Mouse (Mus musculus): ENCODE results near the gene Adgrd1. TPM values are rescaled to one million over a fixed set of nuclear protein-coding genes. Genes with fewer than 3 reads are reported as not detected.

The Adgrd1 gene
- polyA plus RNA-seq, 2 experiments, result 1.9 to 2.2 TPM

DNA sequence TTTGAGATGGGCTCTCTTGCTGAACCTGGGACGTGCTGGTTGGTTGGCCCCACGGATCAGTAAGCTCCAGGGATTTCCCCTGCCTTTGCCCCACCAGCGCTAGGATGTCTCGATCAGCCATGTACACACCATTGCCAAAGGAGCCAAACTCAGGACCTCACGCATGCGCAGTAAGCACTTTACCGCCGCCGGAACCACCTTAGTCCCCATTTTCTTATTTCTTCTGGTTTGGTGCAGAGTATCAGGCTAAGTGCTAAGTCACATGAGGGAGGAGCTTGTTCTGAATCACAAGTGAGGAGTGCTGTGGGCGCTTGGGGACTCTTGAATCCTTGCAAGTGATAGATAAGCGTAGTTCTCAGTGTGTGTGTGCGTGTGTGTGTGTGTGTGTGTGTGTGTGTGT, 31.2 kb upstream of the Adgrd1 start:
- 82% methylated on average over 12 of the region's 12 CpGs for WGBS
- H3K36me3 ChIP-seq (ENCODE audit: control insufficient read depth, insufficient read depth, low read length), result no peaks in the 10 kb centered on the region

DNA sequence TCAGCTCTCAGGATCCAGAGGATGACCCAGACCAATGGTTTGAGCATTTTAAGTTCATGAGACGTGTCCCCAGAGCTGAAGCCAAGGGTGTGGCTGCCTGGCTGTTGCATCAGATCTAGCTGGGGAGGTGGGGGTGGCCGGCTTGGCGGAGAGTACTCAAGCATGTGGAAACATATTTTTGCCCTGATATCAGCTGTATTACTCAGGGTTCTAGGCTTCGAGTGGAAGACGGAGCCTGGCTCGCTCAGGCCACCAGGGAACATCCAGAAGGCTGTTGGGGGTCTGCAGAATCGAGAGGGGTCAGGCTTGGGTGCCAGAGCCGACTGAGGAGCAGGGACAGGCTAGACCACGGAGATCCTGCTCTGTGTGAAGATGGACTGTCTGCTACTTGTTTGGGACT, 30.6 kb upstream of the Adgrd1 start:
- ATAC-seq (ENCODE audit: low FRiP score, low read depth) (no peak), DNase-seq (ENCODE audit: low spot score) (no peak)
- no peaks in the 10 kb centered on the region for H3K36me3 ChIP-seq (ENCODE audit: control insufficient read depth, insufficient read depth, low read length)
- H3K9me3 ChIP-seq (ENCODE audit: control insufficient read depth, low read length), result no peaks in the 10 kb centered on the region
- WGBS, result 83% methylated on average over 9 of the region's 9 CpGs
- no peaks in the 10 kb centered on the region for H3K4me1 ChIP-seq (ENCODE audit: control insufficient read depth, insufficient read depth, low read length)
- H3K27me3 ChIP-seq (ENCODE audit: control insufficient read depth, insufficient read depth, low read length), result no peaks in the 10 kb centered on the region
- H3K27ac ChIP-seq (replicated peaks; ENCODE audit: low read depth, low read length), result no peak overlapping the region
- no peak overlapping the region for H3K9ac ChIP-seq (ENCODE audit: low read depth, low read length, severe bottlenecking)
- no peak overlapping the region for H3K4me2 ChIP-seq (replicated peaks; ENCODE audit: low read depth, low read length, severe bottlenecking)
- no peak overlapping the region for H3K4me3 ChIP-seq (replicated peaks; ENCODE audit: low read length)
- TF ChIP-seq POLR2A (IDR thresholded peaks at IDR 0.05; ENCODE audit: borderline replicate concordance, extremely low read depth, insufficient read depth, insufficient read length), result no peak

More for the DNA sequence above, 31.2 kb upstream of the Adgrd1 start:
- H3K4me3 ChIP-seq (replicated peaks; ENCODE audit: low read length), result no peak overlapping the region
- DNase-seq (ENCODE audit: low spot score) (no peak), ATAC-seq (ENCODE audit: low FRiP score, low read depth) (no peak)
- H3K4me2 ChIP-seq (replicated peaks; ENCODE audit: low read depth, low read length, severe bottlenecking), result no peak overlapping the region
- H3K27ac ChIP-seq (replicated peaks; ENCODE audit: low read depth, low read length), result no peak overlapping the region
- H3K27me3 ChIP-seq (ENCODE audit: control insufficient read depth, insufficient read depth, low read length), result no peaks in the 10 kb centered on the region
- H3K9ac ChIP-seq (ENCODE audit: low read depth, low read length, severe bottlenecking), result no peak overlapping the region
- no peaks in the 10 kb centered on the region for H3K9me3 ChIP-seq (ENCODE audit: control insufficient read depth, low read length)
- H3K4me1 ChIP-seq (ENCODE audit: control insufficient read depth, insufficient read depth, low read length), result no peaks in the 10 kb centered on the region
- no peak for TF ChIP-seq POLR2A (IDR thresholded peaks at IDR 0.05; ENCODE audit: borderline replicate concordance, extremely low read depth, insufficient read depth, insufficient read length)

DNA sequence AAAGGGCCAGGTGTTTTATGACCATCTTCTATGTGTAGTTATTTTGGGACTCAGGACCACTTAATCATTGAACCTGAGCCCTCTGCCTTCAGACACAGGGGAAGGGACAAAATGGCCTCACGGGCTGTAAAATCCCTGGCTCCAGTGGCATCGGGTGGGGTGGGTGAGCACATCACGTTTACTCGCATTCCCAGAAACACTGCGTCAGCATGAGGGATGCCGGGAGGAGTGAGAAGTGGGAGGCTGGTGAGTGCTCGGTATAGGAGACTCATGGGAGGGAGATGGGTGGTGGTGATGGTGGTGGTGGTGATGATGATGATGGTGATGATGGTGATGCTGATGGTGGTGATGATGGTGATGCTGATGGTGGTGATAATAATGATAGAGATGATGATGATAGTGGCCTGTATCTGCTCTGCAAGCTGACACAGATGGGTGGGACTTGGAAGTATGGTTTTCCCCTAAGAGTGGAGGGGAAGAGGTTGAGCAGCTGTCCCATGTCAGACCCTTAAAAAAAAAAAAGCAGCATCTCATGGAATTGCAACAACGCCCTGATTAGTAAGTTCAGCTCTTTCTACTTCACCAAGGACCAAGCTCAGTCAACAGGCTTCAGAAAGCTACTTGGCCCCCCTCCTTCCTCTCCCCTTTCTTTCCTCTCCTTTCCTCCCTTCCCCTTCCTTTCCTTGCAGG, 29.9 kb upstream of the Adgrd1 start:
- WGBS, result 76% methylated on average over 8 of the region's 8 CpGs
- DNase-seq (ENCODE audit: low spot score) (no peak), ATAC-seq (ENCODE audit: low FRiP score, low read depth) (no peak)
- no peaks in the 10 kb centered on the region for H3K4me1 ChIP-seq (ENCODE audit: control insufficient read depth, insufficient read depth, low read length)
- no peak for TF ChIP-seq POLR2A (IDR thresholded peaks at IDR 0.05; ENCODE audit: borderline replicate concordance, extremely low read depth, insufficient read depth, insufficient read length)
- no peaks in the 10 kb centered on the region for H3K36me3 ChIP-seq (ENCODE audit: control insufficient read depth, insufficient read depth, low read length)
- no peak overlapping the region for H3K4me3 ChIP-seq (replicated peaks; ENCODE audit: low read length)
- H3K27me3 ChIP-seq (ENCODE audit: control insufficient read depth, insufficient read depth, low read length), result no peaks in the 10 kb centered on the region
- no peaks in the 10 kb centered on the region for H3K9me3 ChIP-seq (ENCODE audit: control insufficient read depth, low read length)
- H3K27ac ChIP-seq (replicated peaks; ENCODE audit: low read depth, low read length), result no peak overlapping the region
- H3K9ac ChIP-seq (ENCODE audit: low read depth, low read length, severe bottlenecking), result no peak overlapping the region
- no peak overlapping the region for H3K4me2 ChIP-seq (replicated peaks; ENCODE audit: low read depth, low read length, severe bottlenecking)

DNA sequence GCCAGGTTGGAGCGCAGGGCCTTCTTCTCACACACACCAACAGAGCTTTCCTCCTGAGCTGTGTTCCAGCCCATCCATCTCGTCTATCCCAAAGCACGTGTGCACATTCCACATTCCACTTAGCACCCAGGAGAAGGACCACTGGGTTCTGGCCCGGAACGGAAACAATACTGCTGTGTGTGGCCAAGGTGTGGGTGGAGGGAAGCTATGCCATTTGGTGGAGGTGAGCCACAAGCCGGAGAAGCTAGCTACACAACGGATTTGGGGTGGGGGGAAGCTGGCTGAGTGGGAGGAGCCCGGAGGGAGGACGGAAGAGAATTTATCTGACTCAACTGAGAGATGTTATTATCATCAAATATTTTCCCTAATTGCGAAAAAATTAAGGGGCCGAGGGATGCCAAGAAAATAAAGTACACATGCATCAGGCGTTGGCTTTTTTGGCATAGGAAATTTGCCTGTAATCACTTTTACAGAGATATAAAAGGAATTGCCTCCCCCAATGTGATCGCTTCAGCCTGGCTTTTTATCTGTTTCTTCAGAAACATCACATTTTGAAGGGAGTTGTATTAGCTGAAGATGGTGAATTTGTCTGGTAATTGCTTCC, 29.2 kb upstream of the Adgrd1 start:
- H3K4me3 ChIP-seq (replicated peaks; ENCODE audit: low read length), result no peak overlapping the region
- H3K9ac ChIP-seq (ENCODE audit: low read depth, low read length, severe bottlenecking), result no peak overlapping the region
- DNase-seq (ENCODE audit: low spot score), result no peak
- WGBS, result 64% methylated on average over 13 of the region's 13 CpGs
- H3K27me3 ChIP-seq (ENCODE audit: control insufficient read depth, insufficient read depth, low read length), result no peaks in the 10 kb centered on the region
- no peak overlapping the region for H3K4me2 ChIP-seq (replicated peaks; ENCODE audit: low read depth, low read length, severe bottlenecking)
- no peak for TF ChIP-seq POLR2A (IDR thresholded peaks at IDR 0.05; ENCODE audit: borderline replicate concordance, extremely low read depth, insufficient read depth, insufficient read length)
- H3K9me3 ChIP-seq (ENCODE audit: control insufficient read depth, low read length), result no peaks in the 10 kb centered on the region
- H3K4me1 ChIP-seq (ENCODE audit: control insufficient read depth, insufficient read depth, low read length), result no peaks in the 10 kb centered on the region
- no peaks in the 10 kb centered on the region for H3K36me3 ChIP-seq (ENCODE audit: control insufficient read depth, insufficient read depth, low read length)
- no peak for ATAC-seq (ENCODE audit: low FRiP score, low read depth)
- no peak overlapping the region for H3K27ac ChIP-seq (replicated peaks; ENCODE audit: low read depth, low read length)

DNA sequence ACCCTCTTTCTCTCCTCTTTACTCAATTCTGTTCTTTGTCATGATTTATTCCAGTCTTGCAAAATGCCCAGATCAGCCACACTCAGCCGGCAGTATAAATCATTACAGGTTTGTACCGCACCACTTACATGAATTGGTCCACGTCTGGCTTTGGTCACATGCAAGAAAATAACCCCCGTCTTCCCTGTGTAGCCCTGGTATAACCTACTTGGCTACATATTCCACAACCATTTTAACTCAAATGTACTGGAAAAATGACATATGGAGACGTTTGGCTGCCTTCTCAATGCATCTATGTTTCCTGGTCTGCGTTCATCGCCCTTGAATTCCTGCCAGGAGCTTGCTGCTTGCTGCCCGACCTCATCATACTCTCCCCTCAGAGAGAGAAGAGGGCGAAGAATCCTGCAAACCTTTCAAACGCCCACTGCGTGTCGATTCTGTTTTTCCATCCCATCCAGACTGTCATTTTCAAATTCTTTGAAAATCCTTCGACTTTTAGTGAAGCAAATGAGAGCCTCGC, 24.7 kb upstream of the Adgrd1 start:
- H3K9me3 ChIP-seq (ENCODE audit: control insufficient read depth, low read length), result no peaks in the 10 kb centered on the region
- H3K4me2 ChIP-seq (replicated peaks; ENCODE audit: low read depth, low read length, severe bottlenecking), result no peak overlapping the region
- ATAC-seq (ENCODE audit: low FRiP score, low read depth) (no peak), DNase-seq (ENCODE audit: low spot score) (peak; percentile 30)
- no peaks in the 10 kb centered on the region for H3K27me3 ChIP-seq (ENCODE audit: control insufficient read depth, insufficient read depth, low read length)
- 61% methylated on average over 14 of the region's 14 CpGs for WGBS
- H3K27ac ChIP-seq (replicated peaks; ENCODE audit: low read depth, low read length), result 0 out of 2 replicates have a peak overlapping the region, but pooled peaks have one; percentile 3
- no peaks in the 10 kb centered on the region for H3K4me1 ChIP-seq (ENCODE audit: control insufficient read depth, insufficient read depth, low read length)
- H3K4me3 ChIP-seq (replicated peaks; ENCODE audit: low read length), result no peak overlapping the region
- no peaks in the 10 kb centered on the region for H3K36me3 ChIP-seq (ENCODE audit: control insufficient read depth, insufficient read depth, low read length)
- no peak for TF ChIP-seq POLR2A (IDR thresholded peaks at IDR 0.05; ENCODE audit: borderline replicate concordance, extremely low read depth, insufficient read depth, insufficient read length)
- H3K9ac ChIP-seq (ENCODE audit: low read depth, low read length, severe bottlenecking), result no peak overlapping the region
